Mouse (Mus musculus): ENCODE results near the gene Hormad2. TPM values are rescaled to one million over a fixed set of nuclear protein-coding genes. Genes with fewer than 3 reads are reported as not detected.

Hormad2 gene
- polyA plus RNA-seq, 1 experiment from 2014 or later, result not detected

DNA sequence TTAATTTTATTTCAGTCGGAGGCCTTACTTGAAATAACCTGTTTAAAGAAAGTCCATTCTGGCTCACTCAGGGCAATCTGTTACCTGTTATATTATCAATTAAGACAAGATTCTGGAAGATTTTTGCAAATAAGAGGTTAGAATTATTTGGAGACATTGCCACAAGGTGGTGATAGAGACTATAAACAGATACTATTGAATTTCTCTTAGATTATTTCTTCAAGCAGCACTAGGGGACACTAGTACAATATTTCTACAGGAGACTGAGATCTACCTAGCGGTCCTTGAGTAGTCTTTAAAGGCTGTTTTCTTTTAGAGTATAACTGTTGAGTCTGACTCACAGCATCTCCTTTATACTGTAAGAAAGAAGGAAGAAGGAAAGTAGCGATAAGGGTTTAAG is 4.3 kb downstream of the Hormad2 start:
- Histone ChIP-seq H3K36me3 (no peaks in the 10 kb centered on the region), H3K27ac (no peak overlapping the region), H3K4me3 (no peak overlapping the region), H3K27me3 (ENCODE audit: insufficient read depth, poor library complexity, severe bottlenecking) (no peaks in the 10 kb centered on the region), H3K9me3 (no peaks in the 10 kb centered on the region), H3K4me1 (replicated peaks) (peaks cover 5% of the 10 kb centered on the region)
- DNase-seq (ENCODE audit: low spot score), result no peak
- WGBS, result 88% methylated on average over 3 of the region's 3 CpGs

DNA sequence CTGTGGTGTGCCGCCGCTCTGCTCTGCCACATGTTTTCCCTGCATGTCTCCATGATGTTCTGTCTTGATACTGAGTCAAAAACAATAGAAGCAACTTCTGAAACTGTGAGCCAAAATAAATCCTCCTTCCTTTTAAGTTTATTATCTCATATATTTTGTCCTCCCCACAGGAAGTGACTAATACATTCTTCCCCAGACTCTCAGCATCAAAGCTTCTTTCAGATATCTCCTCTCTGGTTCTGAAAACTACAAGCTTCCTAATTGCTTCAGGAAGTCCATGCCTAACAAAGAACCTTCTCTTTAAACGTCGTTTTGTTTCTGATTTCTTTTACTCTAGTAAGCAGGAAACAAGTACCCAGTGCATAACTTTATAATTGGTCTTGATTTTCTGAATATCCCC is 6.4 kb downstream of the Hormad2 start:
- 75% methylated on average over 4 of the region's 4 CpGs for WGBS
- no peaks in the 10 kb centered on the region for H3K9me3 ChIP-seq
- no peaks in the 10 kb centered on the region for H3K36me3 ChIP-seq
- no peak for DNase-seq (ENCODE audit: low spot score)
- H3K27ac ChIP-seq, result no peak overlapping the region
- H3K4me3 ChIP-seq, result no peak overlapping the region
- no peaks in the 10 kb centered on the region for H3K27me3 ChIP-seq (ENCODE audit: insufficient read depth, poor library complexity, severe bottlenecking)
- H3K4me1 ChIP-seq (replicated peaks), result no peaks in the 10 kb centered on the region

DNA sequence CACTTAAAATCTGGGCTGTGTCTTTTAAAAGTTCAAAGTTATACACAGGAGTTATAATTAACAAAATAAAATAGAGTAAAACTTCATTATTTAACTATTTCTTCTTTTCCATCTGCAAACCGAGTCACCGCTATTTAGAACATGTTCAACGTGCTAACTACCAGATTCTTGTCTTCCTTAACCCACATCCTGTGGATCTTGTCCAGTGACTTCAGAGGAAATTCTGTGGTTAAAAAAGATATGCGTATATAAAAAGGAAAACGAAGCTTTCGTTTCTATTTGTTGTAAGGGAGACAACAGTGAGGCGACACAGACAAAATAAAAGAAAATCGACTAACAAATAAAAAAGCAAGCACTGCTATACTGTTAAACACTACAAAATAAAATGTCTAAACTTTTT is 17.1 kb downstream of the Hormad2 start:
- H3K4me1 ChIP-seq (replicated peaks), result no peaks in the 10 kb centered on the region
- no peaks in the 10 kb centered on the region for H3K27me3 ChIP-seq (ENCODE audit: insufficient read depth, poor library complexity, severe bottlenecking)
- no peak overlapping the region for H3K27ac ChIP-seq
- 94% methylated on average over 8 of the region's 8 CpGs for WGBS
- no peaks in the 10 kb centered on the region for H3K9me3 ChIP-seq
- H3K4me3 ChIP-seq, result no peak overlapping the region
- H3K36me3 ChIP-seq, result no peaks in the 10 kb centered on the region
- DNase-seq (ENCODE audit: low spot score), result no peak

DNA sequence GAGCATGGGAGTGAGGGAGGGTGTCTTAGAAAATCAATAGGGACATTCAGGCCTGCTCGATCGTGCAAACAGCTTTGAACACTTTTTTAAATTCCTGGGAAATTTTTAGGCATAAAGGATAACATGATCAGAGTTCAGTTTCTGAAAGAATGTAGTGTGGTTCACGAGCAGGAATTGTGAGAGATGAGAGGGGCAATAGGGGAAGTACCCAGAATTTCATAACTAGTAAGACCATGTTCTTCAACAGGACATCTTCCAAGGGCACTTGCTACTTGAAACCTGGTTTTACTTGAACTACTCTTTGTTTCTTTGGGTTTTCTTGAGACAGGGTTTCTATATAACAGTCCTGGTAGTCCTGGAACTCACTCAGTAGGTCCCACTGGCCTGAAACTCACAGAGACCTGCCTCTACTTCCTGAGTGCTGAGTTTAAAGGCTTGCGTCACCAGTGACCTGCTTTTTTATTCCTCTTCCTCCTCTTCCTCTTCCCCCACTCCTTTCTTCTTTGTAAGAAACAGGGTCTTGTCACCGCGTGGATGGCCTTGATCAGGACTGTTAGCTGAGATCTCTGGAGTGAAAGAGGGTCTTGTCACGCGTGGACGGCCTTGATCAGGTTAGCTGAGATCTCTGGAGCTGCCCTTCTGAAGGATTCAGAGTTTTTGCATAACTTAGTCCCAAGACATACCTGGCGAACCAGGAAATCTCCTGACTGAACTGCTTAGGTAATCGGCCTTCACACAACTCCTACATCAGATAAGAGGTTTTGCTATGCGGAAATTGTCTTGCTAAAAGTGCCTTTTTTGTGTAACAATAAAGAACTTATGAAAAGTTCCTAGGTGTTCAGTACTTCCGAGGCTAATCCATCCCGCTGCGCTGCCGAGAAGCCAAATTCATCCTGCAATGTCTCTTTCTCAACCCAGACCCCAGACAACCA is 18.1 kb downstream of the Hormad2 start:
- H3K36me3 ChIP-seq, result no peaks in the 10 kb centered on the region
- no peak for DNase-seq (ENCODE audit: low spot score)
- H3K4me3 ChIP-seq, result no peak overlapping the region
- WGBS, result 82% methylated on average over 16 of the region's 16 CpGs
- H3K9me3 ChIP-seq, result no peaks in the 10 kb centered on the region
- H3K4me1 ChIP-seq (replicated peaks), result no peaks in the 10 kb centered on the region
- no peaks in the 10 kb centered on the region for H3K27me3 ChIP-seq (ENCODE audit: insufficient read depth, poor library complexity, severe bottlenecking)
- no peak overlapping the region for H3K27ac ChIP-seq

DNA sequence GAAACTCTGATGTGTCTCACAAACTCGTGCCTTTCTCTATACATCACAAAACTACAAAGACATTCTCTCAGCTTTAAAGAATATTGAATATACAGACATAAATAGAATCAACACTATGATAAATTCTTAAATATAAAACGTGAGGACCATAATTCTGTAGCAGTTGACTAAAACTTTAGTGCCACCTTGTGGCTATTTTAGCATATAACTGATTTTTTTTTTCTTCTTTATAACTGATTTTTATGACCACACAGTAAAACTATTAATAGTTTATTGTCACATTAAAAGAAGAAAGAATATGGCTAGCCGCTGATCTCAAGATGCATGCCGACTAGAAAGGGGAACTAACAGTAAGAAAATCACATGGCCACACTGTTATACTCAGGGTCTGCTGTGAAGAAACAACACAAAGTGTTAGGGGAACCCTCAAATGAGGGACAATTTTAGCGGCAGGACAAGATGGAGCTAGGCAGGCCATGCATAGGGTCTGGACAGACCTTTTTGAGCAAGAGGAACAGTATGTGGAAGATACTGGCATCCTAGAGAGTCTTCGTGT is 18.9 kb downstream of the Hormad2 start:
- Histone ChIP-seq H3K36me3 (no peaks in the 10 kb centered on the region), H3K4me1 (replicated peaks) (no peaks in the 10 kb centered on the region), H3K27ac (no peak overlapping the region), H3K9me3 (no peaks in the 10 kb centered on the region), H3K4me3 (no peak overlapping the region), H3K27me3 (ENCODE audit: insufficient read depth, poor library complexity, severe bottlenecking) (no peaks in the 10 kb centered on the region)
- DNase-seq (ENCODE audit: low spot score), result no peak
- 55% methylated on average over 6 of the region's 6 CpGs for WGBS

DNA sequence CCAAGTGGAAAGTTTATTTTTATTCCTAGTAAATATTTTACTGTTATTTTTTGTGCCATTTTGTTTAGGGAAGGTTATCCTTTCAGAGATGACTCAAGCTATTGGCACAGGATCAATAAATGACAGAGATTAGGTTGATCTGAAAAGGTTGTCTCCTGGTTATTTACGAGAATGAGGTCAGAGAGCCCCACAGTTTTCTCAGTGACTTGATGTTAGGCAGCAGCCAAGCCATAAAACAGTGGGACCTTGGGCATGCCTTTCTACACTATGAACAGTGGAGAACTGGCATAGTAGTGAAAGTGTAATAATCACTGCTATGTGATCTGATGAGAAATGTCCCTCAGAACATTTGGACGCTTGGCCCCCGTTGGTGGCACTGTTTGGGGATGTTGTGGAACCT is 22.9 kb downstream of the Hormad2 start:
- no peaks in the 10 kb centered on the region for H3K4me1 ChIP-seq (replicated peaks)
- no peaks in the 10 kb centered on the region for H3K9me3 ChIP-seq
- WGBS, result 90% methylated on average over 3 of the region's 3 CpGs
- no peak for DNase-seq (ENCODE audit: low spot score)
- no peaks in the 10 kb centered on the region for H3K27me3 ChIP-seq (ENCODE audit: insufficient read depth, poor library complexity, severe bottlenecking)
- no peak overlapping the region for H3K27ac ChIP-seq
- no peaks in the 10 kb centered on the region for H3K36me3 ChIP-seq
- H3K4me3 ChIP-seq, result no peak overlapping the region

DNA sequence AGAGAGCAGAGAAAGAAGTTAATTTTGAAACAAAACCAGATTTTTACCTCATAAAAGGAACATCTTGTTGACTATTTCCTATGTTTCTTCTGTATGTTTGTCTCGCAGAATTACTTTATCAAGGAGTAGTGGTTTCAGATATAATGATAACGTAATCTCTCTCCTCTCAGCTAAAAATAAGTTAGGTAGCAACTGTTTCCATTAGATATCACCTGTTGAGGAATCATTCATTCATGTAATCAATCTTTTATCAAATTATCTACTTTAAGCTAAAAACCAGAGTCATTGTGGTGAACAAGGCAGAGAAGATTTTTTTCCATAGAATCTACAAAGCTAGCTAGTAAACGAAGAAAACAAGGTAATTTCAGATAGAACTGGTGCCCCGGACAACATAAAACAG is 28.6 kb downstream of the Hormad2 start:
- Histone ChIP-seq H3K27ac (no peak overlapping the region), H3K27me3 (ENCODE audit: insufficient read depth, poor library complexity, severe bottlenecking) (no peaks in the 10 kb centered on the region)

DNA sequence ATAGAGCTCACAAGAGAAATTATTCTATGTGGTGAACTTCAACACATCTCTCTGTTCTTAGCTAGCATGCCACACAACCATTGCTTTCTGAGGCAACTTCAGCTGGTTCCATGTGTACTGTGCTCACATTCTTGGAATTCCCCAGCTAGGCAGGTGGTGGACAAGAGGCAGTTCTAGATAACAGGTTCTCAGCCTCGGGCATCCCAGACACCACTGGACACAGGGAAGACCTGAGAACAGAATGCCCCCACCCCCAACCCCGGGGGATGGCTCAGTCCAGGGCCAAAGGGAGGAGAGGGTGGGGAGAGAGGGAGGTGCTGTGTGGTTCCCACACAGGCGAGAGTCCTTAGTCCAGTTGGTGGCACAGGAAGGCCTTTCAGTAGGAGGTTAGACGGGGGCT is 36.6 kb downstream of the Hormad2 start:
- Histone ChIP-seq H3K36me3 (no peaks in the 10 kb centered on the region), H3K4me3 (no peak overlapping the region), H3K9me3 (no peaks in the 10 kb centered on the region), H3K4me1 (replicated peaks) (peaks cover 3% of the 10 kb centered on the region; the same call in 1 of the 2 replicates), H3K27me3 (ENCODE audit: insufficient read depth, poor library complexity, severe bottlenecking) (no peaks in the 10 kb centered on the region), H3K27ac (no peak overlapping the region)
- DNase-seq (ENCODE audit: low spot score), result no peak
- 48% methylated on average over 4 of the region's 4 CpGs for WGBS

More for the DNA sequence above, 28.6 kb downstream of the Hormad2 start:
- Histone ChIP-seq H3K4me1 (replicated peaks) (no peaks in the 10 kb centered on the region), H3K4me3 (no peak overlapping the region), H3K36me3 (no peaks in the 10 kb centered on the region), H3K9me3 (no peaks in the 10 kb centered on the region)
- no peak for DNase-seq (ENCODE audit: low spot score)
- 92% methylated on average over 4 of the region's 4 CpGs for WGBS

DNA sequence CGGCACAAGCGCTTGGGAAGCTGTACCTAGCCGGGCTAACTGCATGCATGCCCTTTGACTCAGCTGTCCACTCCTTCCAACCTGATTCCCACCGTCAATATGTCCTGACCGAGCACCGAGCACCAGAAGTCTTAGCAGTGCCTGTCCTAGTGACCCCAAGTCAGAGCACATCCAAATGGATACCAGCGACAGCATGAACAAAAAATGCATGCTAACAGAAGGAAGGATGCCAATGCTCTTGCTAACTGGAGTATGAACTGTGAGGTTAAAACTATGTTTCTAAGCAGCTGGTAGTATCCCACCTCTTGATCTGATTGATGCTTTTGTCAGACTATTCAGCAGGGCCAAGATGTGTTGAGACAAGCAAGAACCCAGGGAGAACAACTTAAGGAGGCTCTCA is 37.5 kb downstream of the Hormad2 start:
- no peaks in the 10 kb centered on the region for H3K27me3 ChIP-seq (ENCODE audit: insufficient read depth, poor library complexity, severe bottlenecking)
- peaks cover 9% of the 10 kb centered on the region for H3K4me1 ChIP-seq (replicated peaks)
- WGBS, result 84% methylated on average over 7 of the region's 7 CpGs
- no peak for DNase-seq (ENCODE audit: low spot score)
- H3K36me3 ChIP-seq, result no peaks in the 10 kb centered on the region
- H3K9me3 ChIP-seq, result no peaks in the 10 kb centered on the region
- no peak overlapping the region for H3K4me3 ChIP-seq
- H3K27ac ChIP-seq, result no peak overlapping the region

DNA sequence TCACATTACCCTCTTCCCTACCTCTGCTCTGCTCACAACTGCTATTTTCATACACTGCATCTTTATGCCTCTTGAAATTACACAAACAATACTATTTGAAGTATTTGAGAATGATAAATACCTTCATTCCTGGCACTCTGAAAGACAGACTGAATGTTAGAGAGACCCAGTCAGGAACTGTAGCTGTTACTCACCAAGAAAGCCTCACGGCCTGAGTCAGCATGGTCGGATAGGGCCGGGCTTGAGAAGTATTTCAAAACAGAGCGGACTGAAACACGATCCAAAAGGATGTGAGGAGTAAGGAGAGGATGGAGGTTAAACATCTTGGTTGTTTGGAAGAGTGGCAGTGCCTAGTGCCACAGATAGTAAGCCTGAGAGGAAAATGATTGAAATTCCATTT is 39.7 kb downstream of the Hormad2 start:
- H3K9me3 ChIP-seq, result no peaks in the 10 kb centered on the region
- peaks cover 11% of the 10 kb centered on the region for H3K4me1 ChIP-seq (replicated peaks)
- no peak overlapping the region for H3K4me3 ChIP-seq
- H3K27ac ChIP-seq, result no peak overlapping the region
- H3K36me3 ChIP-seq, result no peaks in the 10 kb centered on the region
- no peaks in the 10 kb centered on the region for H3K27me3 ChIP-seq (ENCODE audit: insufficient read depth, poor library complexity, severe bottlenecking)
- DNase-seq (ENCODE audit: low spot score), result no peak
- 65% methylated on average over 5 of the region's 5 CpGs for WGBS

DNA sequence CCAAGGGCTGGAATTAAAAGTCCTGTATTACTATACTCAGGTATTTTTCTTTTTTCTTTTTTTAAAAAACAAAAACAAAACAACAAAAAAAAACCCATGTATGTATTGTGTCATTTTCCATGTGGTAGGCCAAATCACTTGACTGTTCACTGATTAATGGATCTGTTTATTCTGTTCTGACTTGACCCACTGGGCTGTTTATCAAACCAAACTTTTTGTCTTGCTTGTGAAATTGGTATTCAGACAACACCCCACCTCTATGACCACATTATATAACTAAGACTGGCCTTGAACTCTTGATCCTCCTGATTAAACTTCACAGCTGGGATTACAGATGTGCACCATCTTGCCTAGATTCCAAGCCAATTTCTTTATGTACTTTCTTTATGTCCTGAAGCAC is 46.7 kb downstream of the Hormad2 start:
- Histone ChIP-seq H3K27me3 (ENCODE audit: insufficient read depth, poor library complexity, severe bottlenecking) (no peaks in the 10 kb centered on the region), H3K4me3 (no peak overlapping the region), H3K4me1 (replicated peaks) (peaks cover 9% of the 10 kb centered on the region), H3K27ac (no peak overlapping the region), H3K36me3 (no peaks in the 10 kb centered on the region), H3K9me3 (no peaks in the 10 kb centered on the region)
- DNase-seq (ENCODE audit: low spot score), result no peak

DNA sequence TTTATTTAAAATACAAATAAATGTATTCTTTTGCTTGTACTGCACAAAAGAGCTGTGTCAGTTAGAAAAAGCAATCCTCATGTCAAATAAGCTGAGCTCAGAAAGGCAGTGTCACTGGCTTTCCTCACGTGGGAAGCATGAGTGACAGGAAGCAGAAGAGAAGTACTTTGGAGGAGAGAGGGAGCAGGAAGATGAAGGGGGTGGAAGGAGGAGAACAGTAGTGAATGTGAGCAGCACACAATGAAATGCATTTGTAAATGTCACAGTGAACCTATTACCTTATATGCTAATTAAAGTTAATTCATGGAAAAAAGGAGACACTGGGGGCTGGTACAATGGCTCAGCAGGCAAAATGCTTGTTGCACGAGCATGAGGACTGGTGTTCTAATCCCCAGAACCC is 52.9 kb downstream of the Hormad2 start:
- no peaks in the 10 kb centered on the region for H3K4me1 ChIP-seq (replicated peaks)
- H3K36me3 ChIP-seq, result no peaks in the 10 kb centered on the region
- no peak overlapping the region for H3K4me3 ChIP-seq
- H3K27ac ChIP-seq, result no peak overlapping the region
- H3K27me3 ChIP-seq (ENCODE audit: insufficient read depth, poor library complexity, severe bottlenecking), result no peaks in the 10 kb centered on the region
- H3K9me3 ChIP-seq, result no peaks in the 10 kb centered on the region
- WGBS, result 10% methylated on average over 2 of the region's 2 CpGs
- no peak for DNase-seq (ENCODE audit: low spot score)

DNA sequence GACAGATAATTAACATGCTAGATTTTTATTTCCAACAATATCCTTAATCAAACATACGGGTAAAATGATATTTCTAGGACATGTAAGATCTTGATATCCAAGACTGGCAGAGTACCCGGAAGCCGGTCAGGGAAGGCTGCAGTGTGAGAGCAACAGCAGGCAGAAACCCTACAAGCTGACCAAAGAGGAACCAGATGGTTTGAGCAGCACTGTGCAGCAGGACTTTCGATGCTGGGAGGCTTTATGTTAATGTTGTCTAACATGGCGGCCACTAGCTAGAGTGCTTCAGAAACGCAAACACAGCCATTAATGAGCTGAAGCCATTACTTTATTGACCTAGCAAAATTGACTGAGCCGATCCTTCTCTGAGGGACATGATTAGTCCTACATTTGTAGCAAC is 58.6 kb downstream of the Hormad2 start:
- no peaks in the 10 kb centered on the region for H3K4me1 ChIP-seq (replicated peaks)
- H3K27me3 ChIP-seq (ENCODE audit: insufficient read depth, poor library complexity, severe bottlenecking), result no peaks in the 10 kb centered on the region
- WGBS, result 89% methylated on average over 7 of the region's 7 CpGs
- no peak for DNase-seq (ENCODE audit: low spot score)
- no peaks in the 10 kb centered on the region for H3K9me3 ChIP-seq
- no peaks in the 10 kb centered on the region for H3K36me3 ChIP-seq
- H3K4me3 ChIP-seq, result no peak overlapping the region
- H3K27ac ChIP-seq, result no peak overlapping the region
